Mouse (Mus musculus): ENCODE measurements around the gene Emilin3. TPM values are rescaled to one million over a fixed set of nuclear protein-coding genes. Genes with fewer than 3 reads are reported as not detected.
A peak's percentile ranks its signal among the peaks of the same experiment; 100 is the strongest.
"Not testable (repeated sequence)": the region's sequence is repeated elsewhere in the genome, so short reads cannot be mapped to it uniquely, and the experiment has no call there.

Emilin3 gene
- 10.6 and 14.0 TPM in 2 replicates for polyA plus RNA-seq (2014; fragmentation: Nextera tagmentation; extraction: Ambion mirVana)

- H3K36me3 ChIP-seq (ENCODE audit: insufficient read depth), result no peaks in the 10 kb centered on the region
- peak; percentile 81 for ATAC-seq (ENCODE audit: insufficient read depth)
- TF ChIP-seq CTCF (IDR thresholded peaks at IDR 0.05; ENCODE audit: low read depth), result no peak
- H3K4me2 ChIP-seq, result peak within 1 kb of the TSS; percentile 94
- peak within 1 kb of the TSS; percentile 63 for H3K9ac ChIP-seq
- H3K27me3 ChIP-seq (ENCODE audit: insufficient read depth, low read length), result peaks cover 23% of the 10 kb centered on the region
- 2% methylated on average over 45 of the region's 46 CpGs for WGBS
- peak within 1 kb of the TSS; percentile 62 for H3K4me3 ChIP-seq (ENCODE audit: low read depth, low read length)
- no peak within 1 kb of the TSS; the same call in 1 of the 2 replicates for H3K27ac ChIP-seq (ENCODE audit: low read depth)
- peak; percentile 77 for DNase-seq
- H3K9me3 ChIP-seq (ENCODE audit: low read depth, low read length), result no peaks in the 10 kb centered on the region
- H3K4me1 ChIP-seq (ENCODE audit: insufficient read depth), result 0 out of 2 replicates have a peak, but pooled peaks cover 4% of the 10 kb centered on the region
Measured at GRCm38 (mm10) chr2:160912231-160912671, at the start of gene Emilin3. Emilin3 (minus strand) TSS chr2:160912328.

GRCm38 (mm10) chr2:160960956-160961646 is 49.0 kb upstream of the Emilin3 start:
- Histone ChIP-seq H3K27ac (ENCODE audit: low read depth) (no peak overlapping the region), H3K27me3 (ENCODE audit: insufficient read depth, low read length) (no peaks in the 10 kb centered on the region), H3K4me3 (ENCODE audit: low read depth, low read length) (no peak overlapping the region), H3K36me3 (ENCODE audit: insufficient read depth) (peaks cover 77% of the 10 kb centered on the region), H3K9ac (no peak overlapping the region), H3K9me3 (ENCODE audit: low read depth, low read length) (no peaks in the 10 kb centered on the region), H3K4me1 (ENCODE audit: insufficient read depth) (no peaks in the 10 kb centered on the region), H3K4me2 (no peak overlapping the region)
- no peak for TF ChIP-seq CTCF (IDR thresholded peaks at IDR 0.05; ENCODE audit: low read depth)
- no peak for DNase-seq
- ATAC-seq (ENCODE audit: insufficient read depth), result no peak
- WGBS, result 88% methylated on average over 6 of the region's 6 CpGs

DNA sequence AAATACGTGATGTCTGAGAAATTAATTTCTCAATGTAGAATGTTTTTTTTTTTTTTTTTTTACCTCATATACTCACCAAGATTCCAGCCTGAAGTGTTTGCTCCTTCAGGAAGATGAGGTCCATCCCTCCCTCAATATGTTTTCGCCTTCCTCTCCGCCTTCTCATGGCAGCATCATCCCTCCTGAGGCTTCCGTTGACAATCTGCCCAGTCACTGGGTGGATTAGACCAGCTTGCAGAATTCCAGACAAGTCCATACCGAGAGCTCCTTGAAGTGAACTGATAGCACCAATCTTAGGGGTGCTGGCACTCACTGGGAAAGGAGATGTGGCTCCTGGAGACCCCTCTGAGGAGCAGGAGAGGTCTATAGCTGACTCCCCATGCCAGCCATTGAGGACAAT is 47.8 kb upstream of the Emilin3 start:
- no peak for TF ChIP-seq CTCF (IDR thresholded peaks at IDR 0.05; ENCODE audit: low read depth)
- Histone ChIP-seq H3K4me1 (ENCODE audit: insufficient read depth) (no peaks in the 10 kb centered on the region), H3K4me2 (no peak overlapping the region), H3K9ac (no peak overlapping the region), H3K27ac (ENCODE audit: low read depth) (no peak overlapping the region), H3K4me3 (ENCODE audit: low read depth, low read length) (no peak overlapping the region), H3K27me3 (ENCODE audit: insufficient read depth, low read length) (no peaks in the 10 kb centered on the region), H3K9me3 (ENCODE audit: low read depth, low read length) (no peaks in the 10 kb centered on the region), H3K36me3 (ENCODE audit: insufficient read depth) (peaks cover 77% of the 10 kb centered on the region)
- no peak for DNase-seq
- ATAC-seq (ENCODE audit: insufficient read depth), result no peak
- WGBS, result 87% methylated on average over 5 of the region's 5 CpGs

DNA sequence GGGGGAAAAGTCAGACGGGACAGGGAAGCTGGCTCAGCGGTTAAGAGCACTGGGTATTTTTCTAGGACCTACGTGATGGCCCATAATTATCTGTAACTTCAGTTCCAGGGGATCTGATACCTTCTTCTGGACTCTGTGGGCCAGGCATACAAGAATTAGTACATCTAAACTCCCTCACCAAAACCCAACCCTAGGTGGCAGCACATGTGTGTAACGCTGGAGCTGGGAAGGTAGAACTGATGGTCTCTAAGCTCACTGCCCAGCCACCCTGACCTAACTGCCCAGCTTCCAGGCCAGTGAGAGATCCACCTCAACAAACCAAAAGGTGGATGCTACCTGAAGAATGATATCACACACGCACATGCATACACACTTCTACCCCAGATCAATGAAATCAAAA is 46.6 kb upstream of the Emilin3 start:
- 82% methylated on average over 5 of the region's 5 CpGs for WGBS
- Histone ChIP-seq H3K4me1 (ENCODE audit: insufficient read depth) (no peaks in the 10 kb centered on the region), H3K27ac (ENCODE audit: low read depth) (no peak overlapping the region), H3K9ac (no peak overlapping the region), H3K4me2 (no peak overlapping the region), H3K4me3 (ENCODE audit: low read depth, low read length) (no peak overlapping the region), H3K9me3 (ENCODE audit: low read depth, low read length) (no peaks in the 10 kb centered on the region), H3K36me3 (ENCODE audit: insufficient read depth) (peaks cover 84% of the 10 kb centered on the region), H3K27me3 (ENCODE audit: insufficient read depth, low read length) (no peaks in the 10 kb centered on the region)
- peak; percentile 44 for TF ChIP-seq CTCF (IDR thresholded peaks at IDR 0.05; ENCODE audit: low read depth)
- DNase-seq, result peak; percentile 52
- ATAC-seq (ENCODE audit: insufficient read depth), result no peak

GRCm38 (mm10) chr2:160957801-160958200 is 45.7 kb upstream of the Emilin3 start:
- not testable (repeated sequence) for H3K9ac ChIP-seq; H3K27me3 ChIP-seq (ENCODE audit: insufficient read depth, low read length); DNase-seq; H3K4me1 ChIP-seq (ENCODE audit: insufficient read depth); H3K4me3 ChIP-seq (ENCODE audit: low read depth, low read length); H3K27ac ChIP-seq (ENCODE audit: low read depth); ATAC-seq (ENCODE audit: insufficient read depth); H3K9me3 ChIP-seq (ENCODE audit: low read depth, low read length); H3K4me2 ChIP-seq
- H3K36me3 ChIP-seq (ENCODE audit: insufficient read depth), result peaks cover 85% of the 10 kb centered on the region

DNA sequence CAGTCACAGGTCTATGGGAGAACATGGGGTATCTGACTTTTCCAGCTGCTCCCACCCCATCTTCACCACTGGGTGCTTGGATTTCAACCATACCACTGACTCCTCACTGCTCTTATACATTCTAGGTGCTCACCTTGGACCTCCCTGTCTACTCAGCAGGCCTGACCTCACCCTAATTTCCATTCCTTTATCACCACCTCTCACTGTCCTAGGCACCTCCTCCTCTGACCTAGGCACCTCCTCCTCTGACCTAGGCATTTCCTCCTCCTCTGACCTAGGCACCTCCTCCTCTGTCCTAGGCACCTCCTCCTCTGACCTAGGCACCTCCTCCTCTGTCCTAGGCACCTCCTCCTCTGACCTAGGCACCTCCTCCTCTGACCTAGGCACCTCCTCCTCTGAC is 45.2 kb upstream of the Emilin3 start:
- not testable (repeated sequence) for H3K9ac ChIP-seq; H3K4me3 ChIP-seq (ENCODE audit: low read depth, low read length); H3K4me1 ChIP-seq (ENCODE audit: insufficient read depth); H3K27me3 ChIP-seq (ENCODE audit: insufficient read depth, low read length); DNase-seq; ATAC-seq (ENCODE audit: insufficient read depth); H3K27ac ChIP-seq (ENCODE audit: low read depth); H3K4me2 ChIP-seq; H3K9me3 ChIP-seq (ENCODE audit: low read depth, low read length)
- peaks cover 84% of the 10 kb centered on the region for H3K36me3 ChIP-seq (ENCODE audit: insufficient read depth)

DNA sequence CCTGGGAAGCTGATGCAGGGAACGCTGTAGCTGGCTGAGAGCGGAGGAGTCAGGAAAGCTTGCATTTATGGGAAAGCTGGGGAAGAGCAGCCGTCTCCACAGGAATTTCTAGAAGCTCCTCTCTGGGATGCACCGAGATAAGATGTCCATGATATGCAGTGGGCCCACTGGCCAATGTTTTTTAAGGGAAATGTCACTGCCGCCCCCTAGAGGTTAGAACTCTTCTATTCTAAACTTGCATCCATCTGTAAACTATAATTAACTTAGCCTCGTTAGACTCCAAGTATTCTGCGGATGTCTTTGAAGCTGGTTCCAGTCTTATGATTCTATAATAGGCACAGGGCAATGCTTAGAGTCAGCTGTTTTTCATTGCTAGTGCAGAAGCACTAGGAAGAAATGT is 43.2 kb upstream of the Emilin3 start:
- 64% methylated on average over 7 of the region's 7 CpGs for WGBS
- no peaks in the 10 kb centered on the region for H3K4me1 ChIP-seq (ENCODE audit: insufficient read depth)

More for the DNA sequence above, 43.2 kb upstream of the Emilin3 start:
- Histone ChIP-seq H3K36me3 (ENCODE audit: insufficient read depth) (peaks cover 85% of the 10 kb centered on the region), H3K27me3 (ENCODE audit: insufficient read depth, low read length) (no peaks in the 10 kb centered on the region), H3K9me3 (ENCODE audit: low read depth, low read length) (no peaks in the 10 kb centered on the region), H3K9ac (no peak overlapping the region), H3K27ac (ENCODE audit: low read depth) (no peak overlapping the region), H3K4me3 (ENCODE audit: low read depth, low read length) (no peak overlapping the region), H3K4me2 (no peak overlapping the region)
- ATAC-seq (ENCODE audit: insufficient read depth) (no peak), DNase-seq (peak; percentile 53)
- TF ChIP-seq CTCF (IDR thresholded peaks at IDR 0.05; ENCODE audit: low read depth), result peak; percentile 37; the same call in 1 of the 2 replicates

Data from lung, embryonic 14.5 days (tissue).